ENCODE assay signal across 8 mouse cellular contexts in the genomic region with DNA sequence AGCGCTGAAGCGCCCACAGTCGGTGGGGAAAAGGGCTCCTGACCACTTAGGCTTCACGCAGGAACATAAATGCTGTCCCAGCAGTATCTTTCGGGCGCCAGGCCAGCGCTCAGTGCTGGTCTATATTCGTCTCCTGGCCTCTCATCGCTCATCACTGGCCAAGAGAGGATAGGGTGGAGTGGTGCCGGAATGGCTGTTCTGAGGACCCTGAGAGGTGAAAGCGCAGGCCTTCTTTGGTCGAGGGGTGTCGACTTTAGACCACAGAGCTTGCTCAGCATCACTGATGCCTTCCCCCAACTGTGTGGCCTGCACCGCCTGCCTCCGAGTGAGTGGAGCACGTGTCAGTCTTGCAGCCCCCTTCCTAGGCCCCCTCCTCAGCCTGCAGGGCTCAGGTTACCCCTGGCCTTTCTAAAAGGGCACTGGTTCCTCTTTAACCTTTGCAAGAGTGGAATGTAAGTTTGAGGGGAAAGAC. TPM values are rescaled to one million over a fixed set of nuclear protein-coding genes. Genes with fewer than 3 reads are reported as not detected.
DNase-seq lines count a peak whose midpoint lies in the region; ATAC-seq and TF ChIP-seq lines count a peak whose summit lies in the region.

No protein-coding gene starts in this region.

- H3K9ac ChIP-seq in liver, adult 2 months (ENCODE audit: low read depth, low read length), result peak overlapping the region; percentile 66
- H3K9ac ChIP-seq in hindbrain, embryonic 16.5 days (ENCODE audit: low read depth, low read length), result peak overlapping the region; percentile 69; the same call in 1 of the 2 replicates

- H3K4me1 ChIP-seq in liver, adult 2 months (ENCODE audit: control insufficient read depth, insufficient read depth, low read length), result peaks cover 14% of the 10 kb centered on the region
- peaks cover 27% of the 10 kb centered on the region for H3K4me1 ChIP-seq in hindbrain, embryonic 16.5 days (ENCODE audit: control insufficient read depth, insufficient read depth, low read depth, low read length)

- DNase-seq in liver, adult 2 months (ENCODE audit: extremely low read depth, low read depth, low spot score), result no peak
- DNase-seq in liver, result no peak
- peak; percentile 25 for DNase-seq in brain, embryonic 14.5 days (ENCODE audit: low read depth)
- DNase-seq in gastrocnemius, adult 2 months, result peak; percentile 95
- peak; percentile 59 for DNase-seq in lung, postnatal 10 days
- DNase-seq in testis, postnatal 10 days (ENCODE audit: low spot score), result peak; percentile 78
- DNase-seq in T-cell, adult 2 months (ENCODE audit: low spot score), result no peak

- H3K27me3 ChIP-seq in liver, adult 2 months (ENCODE audit: control insufficient read depth, insufficient read depth, low read length), result no peaks in the 10 kb centered on the region
- H3K27me3 ChIP-seq in hindbrain, embryonic 16.5 days (replicated peaks; ENCODE audit: control insufficient read depth, insufficient read depth, low read length), result no peaks in the 10 kb centered on the region

- no peak for ATAC-seq in hindbrain, embryonic 16.5 days

- H3K36me3 ChIP-seq in liver, adult 2 months (ENCODE audit: control insufficient read depth, insufficient read depth, low read length), result peaks cover 15% of the 10 kb centered on the region
- H3K36me3 ChIP-seq in hindbrain, embryonic 16.5 days (ENCODE audit: control insufficient read depth, insufficient read depth, low read length), result peaks cover 4% of the 10 kb centered on the region

- TF ChIP-seq POLR2A in liver, adult 2 months (IDR thresholded peaks at IDR 0.05; ENCODE audit: extremely low read depth, insufficient read depth, low read length), result no peak
- no peak for TF ChIP-seq POLR2A in brain, embryonic 14.5 days (IDR thresholded peaks at IDR 0.05; ENCODE audit: borderline replicate concordance, extremely low read depth, insufficient read depth, insufficient read length, poor library complexity, severe bottlenecking)

- H3K27ac ChIP-seq in liver, adult 2 months (replicated peaks; ENCODE audit: insufficient read depth, low read depth, low read length), result peak overlapping the region; percentile 75; the same call in 1 of the 2 replicates
- peak overlapping the region; percentile 92 for H3K27ac ChIP-seq in gastrocnemius, adult 2 months
- H3K27ac ChIP-seq in hindbrain, embryonic 16.5 days (ENCODE audit: low read depth, low read length), result no peak overlapping the region

- peak overlapping the region; percentile 64 for H3K4me2 ChIP-seq in hindbrain, embryonic 16.5 days (ENCODE audit: low read length)

- intact Hi-C loops in gastrocnemius, adult 2 months (cut with DNase I), result no loop called here

- H3K9me3 ChIP-seq in hindbrain, embryonic 16.5 days (ENCODE audit: control insufficient read depth, low read length), result no peaks in the 10 kb centered on the region

- peaks cover 23% of the 10 kb centered on the region for H3K79me2 ChIP-seq in liver, adult 2 months (ENCODE audit: control insufficient read depth, insufficient read depth, low read length)

- no peak for TF ChIP-seq CTCF in liver, adult 2 months (IDR thresholded peaks at IDR 0.05; ENCODE audit: low read depth, low read length)
- no peak for TF ChIP-seq CTCF in brain, embryonic 14.5 days (IDR thresholded peaks at IDR 0.05; ENCODE audit: borderline replicate concordance, extremely low read depth, insufficient read depth, insufficient read length)
- TF ChIP-seq CTCF in gastrocnemius, adult 2 months (IDR thresholded peaks at IDR 0.05), result no peak

- WGBS in liver, adult 2 months, result 59% methylated on average over 16 of the region's 16 CpGs
- WGBS in hindbrain, embryonic 16.5 days, result 9% methylated on average over 16 of the region's 16 CpGs

- H3K4me3 ChIP-seq in liver, adult 2 months (ENCODE audit: insufficient read depth, low read depth, low read length), result peak overlapping the region; percentile 53; the same call in 1 of the 2 replicates
- H3K4me3 ChIP-seq in gastrocnemius, adult 2 months, result peak overlapping the region; percentile 94
- H3K4me3 ChIP-seq in hindbrain, embryonic 16.5 days (ENCODE audit: low read length), result peak overlapping the region; percentile 100

RNA-seq across cellular contexts. Expression of gene Eno3, which starts 0.5 kb away (rescaled TPM):
- total RNA-seq in liver, adult 2 months (2014; rRNA removed), result 3.0 and 3.3 TPM in 2 replicates
- 4.0 and 4.5 TPM in 2 replicates for polyA plus RNA-seq in liver, adult 2 months (2012; rRNA removed)
- polyA plus RNA-seq in brain, embryonic 14.5 days (2012; rRNA removed), result 23.0 and 24.1 TPM in 2 replicates
- 1,000 to 10,000 TPM; 7,153 to 7,488 TPM for total RNA-seq in gastrocnemius, adult 2 months (2021)
- polyA plus RNA-seq in hindbrain, embryonic 16.5 days (2015; fragmentation: Nextera tagmentation; extraction: Ambion mirVana), result 6.0 and 16.3 TPM in 2 replicates

RNA-seq across cellular contexts. Expression of gene Pfn1, which starts 2.0 kb away (rescaled TPM):
- total RNA-seq in liver, adult 2 months (2014; rRNA removed), result 132 and 210 TPM in 2 replicates
- polyA plus RNA-seq in liver, adult 2 months (2012; rRNA removed), result 583 and 713 TPM in 2 replicates
- 419 and 479 TPM in 2 replicates for polyA plus RNA-seq in brain, embryonic 14.5 days (2012; rRNA removed)
- total RNA-seq in gastrocnemius, adult 2 months (2021), result 100 to 1,000 TPM; 252 to 257 TPM
- polyA plus RNA-seq in hindbrain, embryonic 16.5 days (2015; fragmentation: Nextera tagmentation; extraction: Ambion mirVana), result 638 and 764 TPM in 2 replicates

RNA-seq across cellular contexts. Expression of gene Slc25a11, which starts 9.2 kb away (rescaled TPM):
- 108 and 109 TPM in 2 replicates for total RNA-seq in liver, adult 2 months (2014; rRNA removed)
- polyA plus RNA-seq in liver, adult 2 months (2012; rRNA removed), result 113 and 118 TPM in 2 replicates
- polyA plus RNA-seq in brain, embryonic 14.5 days (2012; rRNA removed), result 129 and 149 TPM in 2 replicates
- total RNA-seq in gastrocnemius, adult 2 months (2021), result 100 to 1,000 TPM; 264 to 408 TPM
- polyA plus RNA-seq in hindbrain, embryonic 16.5 days (2015; fragmentation: Nextera tagmentation; extraction: Ambion mirVana), result 185 and 191 TPM in 2 replicates

RNA-seq across cellular contexts. Expression of gene Rnf167, which starts 9.5 kb away (rescaled TPM):
- 34.3 and 37.7 TPM in 2 replicates for total RNA-seq in liver, adult 2 months (2014; rRNA removed)
- 68.4 and 75.4 TPM in 2 replicates for polyA plus RNA-seq in liver, adult 2 months (2012; rRNA removed)
- polyA plus RNA-seq in brain, embryonic 14.5 days (2012; rRNA removed), result 91.1 and 127 TPM in 2 replicates
- total RNA-seq in gastrocnemius, adult 2 months (2021), result 10 to 100 TPM; 35.0 to 38.4 TPM
- polyA plus RNA-seq in hindbrain, embryonic 16.5 days (2015; fragmentation: Nextera tagmentation; extraction: Ambion mirVana), result 105 and 110 TPM in 2 replicates

RNA-seq across cellular contexts. Expression of gene Spag7, which starts 12.7 kb away (rescaled TPM):
- total RNA-seq in liver, adult 2 months (2014; rRNA removed), result 29.4 and 31.6 TPM in 2 replicates
- polyA plus RNA-seq in liver, adult 2 months (2012; rRNA removed), result 21.0 and 24.0 TPM in 2 replicates
- 56.3 and 76.0 TPM in 2 replicates for polyA plus RNA-seq in brain, embryonic 14.5 days (2012; rRNA removed)
- total RNA-seq in gastrocnemius, adult 2 months (2021), result 10 to 100 TPM; 86.3 to 86.4 TPM
- polyA plus RNA-seq in hindbrain, embryonic 16.5 days (2015; fragmentation: Nextera tagmentation; extraction: Ambion mirVana), result 151 and 161 TPM in 2 replicates

Comparison
In these comparisons a context has a peak if more than half of its experiments do, and no peak if none do; other contexts are left out.
1. DNase-seq: peak in brain, embryonic 14.5 days (single experiment), gastrocnemius, adult 2 months (single experiment), lung, postnatal 10 days (single experiment) and testis, postnatal 10 days (single experiment); none in liver, adult 2 months (single experiment), liver (single experiment) and T-cell, adult 2 months (single experiment).
2. Peak in every context shown above with its lines, with median percentiles within 50 percentile points of each other: H3K4me3 ChIP-seq.